Mouse (Mus musculus): ENCODE data around the gene Slfnl1.

- peak; percentile 65; the same call in 1 of the 2 replicates for TF ChIP-seq POLR2A (IDR thresholded peaks at IDR 0.05; ENCODE audit: control insufficient read depth, low read depth, low read length)
- no peak for TF ChIP-seq CTCF (IDR thresholded peaks at IDR 0.05; ENCODE audit: control insufficient read depth, insufficient read depth, insufficient replicate concordance, low read depth, low read length)
Observed at GRCm38 (mm10) chr4:120531986-120532385, at the start of gene Slfnl1.

All from testis, adult 2 months (tissue).